Mouse (Mus musculus): Measurements from ENCODE around the gene Tnni2. TPM values are rescaled to one million over a fixed set of nuclear protein-coding genes. Genes with fewer than 3 reads are reported as not detected.
A peak's percentile ranks its signal among the peaks of the same experiment; 100 is the strongest.

Gene Tnni2
- polyA plus RNA-seq, 1 experiment from 2014 or later = 1.0 TPM

DNA sequence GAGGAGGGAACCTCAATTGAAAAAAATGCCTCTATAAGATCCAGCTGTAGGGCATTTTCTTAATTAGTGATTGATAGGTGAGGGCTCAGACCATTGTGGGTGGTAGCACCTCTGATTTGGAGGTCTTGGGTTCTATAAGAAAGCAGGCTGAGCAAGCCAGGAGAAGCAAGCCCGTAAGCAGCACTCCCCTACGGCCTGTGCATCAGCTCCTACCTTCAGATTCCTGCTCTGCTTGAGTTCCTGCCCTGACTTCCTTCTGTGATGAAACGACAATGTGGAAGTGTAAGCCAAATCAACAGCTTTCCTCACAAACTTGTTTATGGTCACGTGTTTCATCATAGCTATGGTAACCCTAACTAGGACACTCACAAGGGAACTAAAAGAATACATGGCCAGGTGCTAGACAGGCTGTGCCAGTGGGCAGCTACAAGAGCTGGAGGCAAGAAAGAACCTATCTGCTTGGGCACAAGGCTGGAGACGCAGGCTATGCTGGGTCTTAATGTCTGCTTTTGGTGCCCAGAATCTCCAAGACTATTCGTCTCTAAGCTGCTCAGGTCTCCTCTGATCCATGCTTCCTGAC is 7.5 kb downstream of the Tnni2 start:
- no peak overlapping the region for H3K27ac ChIP-seq

DNA sequence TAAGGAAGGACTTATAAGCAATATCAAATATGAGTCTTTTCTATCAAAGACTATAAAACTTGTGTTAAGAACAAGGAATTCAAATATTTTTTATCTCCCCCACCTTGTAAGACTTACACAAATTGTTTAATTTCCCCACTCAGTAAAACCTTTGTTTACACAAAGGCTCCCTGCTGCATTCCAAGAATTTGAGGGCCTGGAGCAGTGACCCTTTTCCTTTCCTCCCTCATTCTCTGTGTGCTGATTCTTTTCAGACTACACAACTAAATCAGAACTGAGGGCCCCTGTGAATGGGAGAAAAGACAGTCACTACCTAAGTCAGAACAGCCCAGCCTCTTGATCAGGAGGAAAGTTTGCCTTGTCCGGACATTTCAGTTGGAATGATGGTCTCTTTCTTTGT is 13.1 kb downstream of the Tnni2 start:
- no peak overlapping the region for H3K4me3 ChIP-seq (replicated peaks; ENCODE audit: low read length)
- ATAC-seq (ENCODE audit: low FRiP score) (no peak), DNase-seq (ENCODE audit: low spot score) (no peak)
- no peak overlapping the region for H3K27ac ChIP-seq
- no peaks in the 10 kb centered on the region for H3K27me3 ChIP-seq (ENCODE audit: control insufficient read depth, insufficient read depth, low read length)
- WGBS = 16% methylated on average over 1 of the region's 1 CpGs
- no peaks in the 10 kb centered on the region; the same call in 1 of the 2 replicates for H3K4me1 ChIP-seq (replicated peaks; ENCODE audit: control insufficient read depth, insufficient read depth, low read length)
- H3K4me2 ChIP-seq (replicated peaks) = no peak overlapping the region
- no peaks in the 10 kb centered on the region for H3K9me3 ChIP-seq (ENCODE audit: control insufficient read depth, low read length)
- H3K36me3 ChIP-seq (replicated peaks; ENCODE audit: control insufficient read depth, insufficient read depth) = no peaks in the 10 kb centered on the region
- no peak overlapping the region for H3K9ac ChIP-seq

More for the DNA sequence above, 7.5 kb downstream of the Tnni2 start:
- Histone ChIP-seq H3K36me3 (replicated peaks; ENCODE audit: control insufficient read depth, insufficient read depth) (no peaks in the 10 kb centered on the region), H3K9ac (no peak overlapping the region), H3K27me3 (ENCODE audit: control insufficient read depth, insufficient read depth, low read length) (no peaks in the 10 kb centered on the region), H3K9me3 (ENCODE audit: control insufficient read depth, low read length) (no peaks in the 10 kb centered on the region), H3K4me1 (replicated peaks; ENCODE audit: control insufficient read depth, insufficient read depth, low read length) (no peaks in the 10 kb centered on the region), H3K4me3 (replicated peaks; ENCODE audit: low read length) (no peak overlapping the region), H3K4me2 (replicated peaks) (no peak overlapping the region)
- ATAC-seq (ENCODE audit: low FRiP score) = no peak
- WGBS = 72% methylated on average over 6 of the region's 6 CpGs
- DNase-seq (ENCODE audit: low spot score) = no peak

DNA sequence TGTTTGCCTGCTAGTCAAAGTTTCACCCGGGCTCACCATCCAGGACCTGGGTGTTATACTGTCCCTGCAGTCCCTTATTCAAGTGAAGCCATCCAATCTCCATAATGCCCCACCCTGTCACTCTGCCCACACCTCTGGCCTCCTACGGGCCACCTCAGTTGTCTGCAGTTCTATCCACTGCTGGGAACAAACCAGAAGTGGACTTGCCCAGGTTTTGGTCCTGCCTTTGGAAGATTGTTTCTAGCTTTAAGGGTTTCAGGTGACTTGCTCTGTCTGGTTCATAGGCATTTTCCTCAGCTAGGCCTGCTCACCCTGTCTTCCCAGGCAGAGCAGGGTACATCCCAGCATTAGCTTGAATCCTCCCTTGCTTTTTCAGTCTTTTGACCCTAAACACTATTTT is 13.6 kb downstream of the Tnni2 start:
- WGBS = 58% methylated on average over 2 of the region's 2 CpGs
- Histone ChIP-seq H3K4me2 (replicated peaks) (no peak overlapping the region), H3K4me1 (replicated peaks; ENCODE audit: control insufficient read depth, insufficient read depth, low read length) (no peaks in the 10 kb centered on the region; the same call in 1 of the 2 replicates), H3K27me3 (ENCODE audit: control insufficient read depth, insufficient read depth, low read length) (no peaks in the 10 kb centered on the region), H3K4me3 (replicated peaks; ENCODE audit: low read length) (no peak overlapping the region), H3K9me3 (ENCODE audit: control insufficient read depth, low read length) (no peaks in the 10 kb centered on the region), H3K9ac (no peak overlapping the region), H3K36me3 (replicated peaks; ENCODE audit: control insufficient read depth, insufficient read depth) (no peaks in the 10 kb centered on the region), H3K27ac (no peak overlapping the region)
- ATAC-seq (ENCODE audit: low FRiP score) (no peak), DNase-seq (ENCODE audit: low spot score) (no peak)

DNA sequence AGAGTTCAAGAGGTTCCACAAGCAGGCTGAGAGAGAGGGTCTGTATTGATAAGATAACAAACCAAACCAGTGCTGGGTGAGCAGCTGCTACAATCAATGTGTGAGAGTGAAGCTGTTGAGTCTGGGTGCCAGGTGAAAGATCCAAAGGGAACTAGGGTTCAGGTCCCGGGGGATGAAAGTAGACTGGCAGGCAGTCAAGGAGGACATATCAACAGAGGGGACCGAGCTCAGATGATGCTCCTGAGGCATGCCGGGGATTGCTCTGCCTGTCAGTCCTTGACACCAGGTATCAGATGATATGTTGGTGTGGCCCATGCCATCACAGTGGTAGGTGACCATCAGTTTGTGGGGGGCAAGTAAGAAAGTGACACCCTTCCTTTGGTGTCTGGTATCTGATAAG is 15.2 kb downstream of the Tnni2 start:
- WGBS = 62% methylated on average over 3 of the region's 3 CpGs

DNA sequence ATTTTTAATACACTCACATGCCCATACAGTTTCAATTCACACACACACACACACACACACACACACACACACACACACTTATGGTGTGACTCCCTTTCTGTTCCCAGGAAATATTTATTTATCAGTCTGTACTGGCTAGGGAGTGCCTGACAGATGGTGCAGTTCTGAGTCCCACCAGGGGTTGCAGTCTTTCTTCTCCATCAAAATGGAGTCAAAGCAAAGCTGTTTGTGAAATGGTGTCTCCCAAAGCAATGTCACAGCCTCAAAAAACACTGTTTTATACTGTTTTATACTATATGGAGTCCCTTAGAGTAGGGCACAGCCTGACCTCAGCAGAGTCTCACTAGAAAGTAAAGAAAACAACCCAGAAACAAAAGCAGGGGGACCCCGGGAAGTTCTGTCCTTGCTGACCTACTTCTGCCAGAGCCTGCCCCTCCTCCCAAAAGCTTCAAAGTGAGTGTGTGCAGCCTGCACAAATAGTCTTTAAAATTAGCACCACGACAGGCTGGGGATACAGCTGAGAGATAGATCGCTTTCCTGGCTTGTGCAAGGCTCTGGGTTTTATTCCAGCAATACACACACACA is 15.7 kb downstream of the Tnni2 start:
- H3K27me3 ChIP-seq (ENCODE audit: control insufficient read depth, insufficient read depth, low read length) = no peaks in the 10 kb centered on the region
- no peaks in the 10 kb centered on the region for H3K36me3 ChIP-seq (replicated peaks; ENCODE audit: control insufficient read depth, insufficient read depth)
- 23% methylated on average over 3 of the region's 3 CpGs for WGBS
- H3K4me3 ChIP-seq (replicated peaks; ENCODE audit: low read length) = no peak overlapping the region
- no peak overlapping the region for H3K9ac ChIP-seq
- DNase-seq (ENCODE audit: low spot score) = peak; percentile 59
- no peaks in the 10 kb centered on the region; the same call in 1 of the 2 replicates for H3K4me1 ChIP-seq (replicated peaks; ENCODE audit: control insufficient read depth, insufficient read depth, low read length)
- peak overlapping the region; percentile 38 for H3K27ac ChIP-seq
- H3K4me2 ChIP-seq (replicated peaks) = no peak overlapping the region
- ATAC-seq (ENCODE audit: low FRiP score) = peak; percentile 59; the same call in 1 of the 2 replicates
- H3K9me3 ChIP-seq (ENCODE audit: control insufficient read depth, low read length) = no peaks in the 10 kb centered on the region

More for the DNA sequence above, 15.2 kb downstream of the Tnni2 start:
- Histone ChIP-seq H3K9me3 (ENCODE audit: control insufficient read depth, low read length) (no peaks in the 10 kb centered on the region), H3K4me1 (replicated peaks; ENCODE audit: control insufficient read depth, insufficient read depth, low read length) (no peaks in the 10 kb centered on the region; the same call in 1 of the 2 replicates), H3K9ac (no peak overlapping the region), H3K4me2 (replicated peaks) (no peak overlapping the region), H3K27ac (peak overlapping the region; percentile 38), H3K36me3 (replicated peaks; ENCODE audit: control insufficient read depth, insufficient read depth) (no peaks in the 10 kb centered on the region), H3K4me3 (replicated peaks; ENCODE audit: low read length) (no peak overlapping the region), H3K27me3 (ENCODE audit: control insufficient read depth, insufficient read depth, low read length) (no peaks in the 10 kb centered on the region)
- DNase-seq (ENCODE audit: low spot score) (no peak), ATAC-seq (ENCODE audit: low FRiP score) (no peak)

DNA sequence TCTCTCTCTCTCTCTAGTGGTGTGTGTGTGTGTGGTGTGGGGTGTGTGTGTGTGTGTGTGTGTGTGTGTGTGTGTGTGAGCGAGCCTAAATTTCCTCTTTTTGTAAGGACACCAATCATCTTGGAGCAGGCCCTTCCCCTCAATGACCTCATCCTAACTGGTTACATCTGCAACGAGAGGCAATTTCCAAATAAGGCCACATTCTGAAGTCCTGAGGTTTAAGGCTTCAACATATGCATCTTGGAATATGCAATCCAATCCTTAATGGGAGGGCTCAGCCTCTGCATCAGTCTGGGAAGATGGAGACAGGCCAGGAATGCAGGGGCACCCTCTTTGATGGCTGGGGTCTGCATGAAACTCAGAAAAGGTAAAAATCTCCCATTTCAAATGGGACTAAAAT is 16.4 kb downstream of the Tnni2 start:
- no peak overlapping the region for H3K4me3 ChIP-seq (replicated peaks; ENCODE audit: low read length)
- H3K9me3 ChIP-seq (ENCODE audit: control insufficient read depth, low read length) = no peaks in the 10 kb centered on the region
- no peaks in the 10 kb centered on the region; the same call in 1 of the 2 replicates for H3K4me1 ChIP-seq (replicated peaks; ENCODE audit: control insufficient read depth, insufficient read depth, low read length)
- no peak for ATAC-seq (ENCODE audit: low FRiP score)
- H3K4me2 ChIP-seq (replicated peaks) = no peak overlapping the region
- H3K9ac ChIP-seq = no peak overlapping the region
- peak overlapping the region; percentile 38; the same call in 1 of the 2 replicates for H3K27ac ChIP-seq
- no peak for DNase-seq (ENCODE audit: low spot score)
- H3K27me3 ChIP-seq (ENCODE audit: control insufficient read depth, insufficient read depth, low read length) = no peaks in the 10 kb centered on the region
- WGBS = 62% methylated on average over 2 of the region's 2 CpGs
- no peaks in the 10 kb centered on the region for H3K36me3 ChIP-seq (replicated peaks; ENCODE audit: control insufficient read depth, insufficient read depth)

DNA sequence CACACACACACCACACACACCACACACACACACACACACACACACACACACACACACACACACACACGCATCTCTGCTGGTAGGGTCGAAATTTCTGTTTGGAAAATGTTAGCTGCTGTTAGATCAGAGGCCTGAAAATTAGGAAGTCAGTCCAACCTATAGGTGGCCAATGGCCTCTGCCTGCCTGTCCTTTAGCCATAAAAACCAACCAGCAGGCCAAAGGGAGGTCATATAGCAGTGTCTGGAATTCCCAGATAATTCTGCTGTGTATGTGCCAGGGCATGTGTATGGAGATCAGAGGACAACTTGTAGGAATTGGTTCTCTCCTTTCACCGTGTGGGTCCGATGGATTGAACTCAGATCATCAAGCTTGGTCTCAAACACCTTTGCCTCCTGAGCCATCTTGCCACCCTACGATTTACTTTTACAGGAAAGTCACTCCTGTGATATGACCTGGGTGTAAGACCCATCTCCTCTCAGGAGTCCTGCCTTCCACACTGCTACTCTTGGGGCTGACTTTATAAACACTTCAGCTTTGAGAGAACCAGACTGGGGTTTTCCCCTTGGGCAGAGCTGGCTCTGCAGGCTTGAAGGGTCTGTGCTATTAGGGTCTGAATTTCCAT is 17.2 kb downstream of the Tnni2 start:
- Histone ChIP-seq H3K9ac (no peak overlapping the region), H3K4me2 (replicated peaks) (no peak overlapping the region), H3K9me3 (ENCODE audit: control insufficient read depth, low read length) (no peaks in the 10 kb centered on the region), H3K4me1 (replicated peaks; ENCODE audit: control insufficient read depth, insufficient read depth, low read length) (no peaks in the 10 kb centered on the region; the same call in 1 of the 2 replicates), H3K27me3 (ENCODE audit: control insufficient read depth, insufficient read depth, low read length) (no peaks in the 10 kb centered on the region), H3K4me3 (replicated peaks; ENCODE audit: low read length) (no peak overlapping the region), H3K27ac (no peak overlapping the region), H3K36me3 (replicated peaks; ENCODE audit: control insufficient read depth, insufficient read depth) (no peaks in the 10 kb centered on the region)
- DNase-seq (ENCODE audit: low spot score) (no peak), ATAC-seq (ENCODE audit: low FRiP score) (no peak)
- 94% methylated on average over 5 of the region's 5 CpGs for WGBS

DNA sequence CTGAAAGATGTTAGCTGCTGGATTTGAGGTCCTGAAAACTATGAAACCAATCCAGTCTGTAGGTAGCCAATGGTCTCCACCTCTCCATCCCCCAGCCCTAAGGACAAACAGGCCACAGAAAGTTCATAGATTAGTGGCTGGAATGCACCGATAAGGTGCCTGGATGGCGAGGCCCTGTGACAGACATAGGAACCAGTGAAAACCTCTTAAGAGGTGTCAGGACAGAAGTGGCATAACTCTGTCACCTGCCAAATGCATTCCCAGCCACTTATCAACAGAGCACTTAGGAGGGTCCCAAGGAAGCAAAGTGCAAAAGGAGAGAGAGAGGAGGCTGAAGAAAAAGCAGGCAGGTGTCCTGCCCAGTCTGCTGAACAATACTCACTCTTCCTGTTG is 17.7 kb downstream of the Tnni2 start:
- Histone ChIP-seq H3K9me3 (ENCODE audit: control insufficient read depth, low read length) (no peaks in the 10 kb centered on the region), H3K36me3 (replicated peaks; ENCODE audit: control insufficient read depth, insufficient read depth) (no peaks in the 10 kb centered on the region), H3K4me2 (replicated peaks) (no peak overlapping the region), H3K9ac (no peak overlapping the region), H3K4me3 (replicated peaks; ENCODE audit: low read length) (no peak overlapping the region), H3K27me3 (ENCODE audit: control insufficient read depth, insufficient read depth, low read length) (no peaks in the 10 kb centered on the region), H3K27ac (no peak overlapping the region), H3K4me1 (replicated peaks; ENCODE audit: control insufficient read depth, insufficient read depth, low read length) (no peaks in the 10 kb centered on the region; the same call in 1 of the 2 replicates)
- ATAC-seq (ENCODE audit: low FRiP score) (no peak), DNase-seq (ENCODE audit: low spot score) (no peak)
- WGBS = 92% methylated on average over 2 of the region's 2 CpGs

DNA sequence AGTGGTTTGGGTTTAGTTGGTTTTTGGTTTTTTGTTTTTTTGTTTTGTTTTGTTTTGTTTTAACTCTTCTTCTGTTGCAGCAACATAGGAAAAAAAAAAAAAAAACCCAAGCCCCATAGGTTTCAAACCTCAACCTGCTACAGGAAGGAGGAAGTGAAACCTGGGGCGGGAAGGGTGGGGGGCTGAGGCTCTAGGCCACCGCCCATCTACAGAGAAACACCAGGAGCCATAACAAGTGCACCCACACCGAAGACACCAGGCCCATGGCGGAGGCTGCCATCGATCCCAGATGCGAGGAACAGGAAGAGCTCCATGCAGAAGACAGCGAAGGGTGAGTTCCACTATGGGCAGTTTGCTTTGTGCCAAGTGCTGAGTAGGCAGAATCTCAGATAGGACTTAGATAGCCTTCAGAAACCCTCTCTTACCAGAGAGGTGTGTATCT is 19.0 kb downstream of the Tnni2 start, which contains the start of gene Lsp1:
Gene Lsp1, plus strand, starts transcription at position 174 of the 442 bp plus-strand sequence.
- whole genome bisulfite sequencing = 95% methylated on average over 7 of the region's 7 CpGs
- DNase-seq (ENCODE audit: low spot score) (no peak), ATAC-seq (ENCODE audit: low FRiP score) (no peak)
- no peaks in the 10 kb centered on the region; the same call in 1 of the 2 replicates for H3K4me1 ChIP-seq (replicated peaks; ENCODE audit: control insufficient read depth, insufficient read depth, low read length)
- no peaks in the 10 kb centered on the region for H3K27me3 ChIP-seq (ENCODE audit: control insufficient read depth, insufficient read depth, low read length)
- H3K9ac ChIP-seq = no peak within 1 kb of the TSS
- H3K9me3 ChIP-seq (ENCODE audit: control insufficient read depth, low read length) = no peaks in the 10 kb centered on the region
- no peak within 1 kb of the TSS for H3K4me2 ChIP-seq (replicated peaks)
- H3K4me3 ChIP-seq (replicated peaks; ENCODE audit: low read length) = no peak within 1 kb of the TSS
- H3K36me3 ChIP-seq (replicated peaks; ENCODE audit: control insufficient read depth, insufficient read depth) = no peaks in the 10 kb centered on the region
- no peak within 1 kb of the TSS for H3K27ac ChIP-seq

All from hindbrain, embryonic 14.5 days (tissue).